Mouse (Mus musculus): Measurements from ENCODE around the gene Dis3l2.

- TF ChIP-seq CTCF (IDR thresholded peaks at IDR 0.05; ENCODE audit: control insufficient read depth, insufficient read depth, low read length) (no peak), POLR2A (IDR thresholded peaks at IDR 0.05; ENCODE audit: borderline replicate concordance, control insufficient read depth, low read depth, low read length) (no peak)
Observed at GRCm38 (mm10) chr1:86705461-86705860, 1.9 kb downstream of the Dis3l2 start.

All from bone marrow, adult 2 months (tissue).